Mouse (Mus musculus): Measurements from ENCODE around the gene Jmjd1c. TPM values are rescaled to one million over a fixed set of nuclear protein-coding genes. Genes with fewer than 3 reads are reported as not detected.

The Jmjd1c gene
- polyA plus RNA-seq, 1 experiment = 31.5 TPM

DNA sequence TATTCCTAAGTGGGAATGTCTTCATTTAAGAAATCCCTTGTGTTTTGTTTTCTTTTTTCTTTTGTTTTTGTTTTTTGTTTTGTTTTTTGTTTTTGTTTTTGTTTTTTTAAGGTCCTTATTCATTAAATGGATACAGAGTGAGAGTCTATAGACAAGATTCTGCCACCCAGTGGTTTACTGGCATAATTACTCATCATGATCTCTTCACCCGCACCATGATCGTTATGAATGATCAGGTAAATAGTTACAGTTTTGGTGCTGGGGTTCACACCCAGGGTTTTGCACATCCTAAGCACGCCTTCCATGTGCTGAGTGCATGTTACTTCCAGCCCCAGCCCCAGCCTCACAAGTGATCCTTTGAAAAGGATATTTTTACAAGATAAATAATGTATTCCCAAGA is 120.9 kb downstream of the Jmjd1c start:
- no peaks in the 10 kb centered on the region for H3K4me1 ChIP-seq (replicated peaks; ENCODE audit: control insufficient read depth, insufficient read depth, low read length)
- no peak overlapping the region for H3K4me3 ChIP-seq (ENCODE audit: control insufficient read depth, insufficient read depth, low read length)
- 87% methylated on average over 3 of the region's 3 CpGs for WGBS
- TF ChIP-seq CTCF (IDR thresholded peaks at IDR 0.05; ENCODE audit: borderline replicate concordance, control insufficient read depth, extremely low read depth, insufficient read depth, low read length, poor library complexity) (no peak), POLR2A (IDR thresholded peaks at IDR 0.05; ENCODE audit: control insufficient read depth, extremely low read depth, insufficient read depth, low read length, poor library complexity) (no peak)
- DNase-seq = no peak
- no peaks in the 10 kb centered on the region for H3K27me3 ChIP-seq (ENCODE audit: control insufficient read depth, insufficient read depth, low read length)
- no peak overlapping the region for H3K27ac ChIP-seq (ENCODE audit: control insufficient read depth, insufficient read depth, low read length)
- H3K36me3 ChIP-seq (ENCODE audit: control insufficient read depth, insufficient read depth, low read length) = peaks cover 42% of the 10 kb centered on the region

DNA sequence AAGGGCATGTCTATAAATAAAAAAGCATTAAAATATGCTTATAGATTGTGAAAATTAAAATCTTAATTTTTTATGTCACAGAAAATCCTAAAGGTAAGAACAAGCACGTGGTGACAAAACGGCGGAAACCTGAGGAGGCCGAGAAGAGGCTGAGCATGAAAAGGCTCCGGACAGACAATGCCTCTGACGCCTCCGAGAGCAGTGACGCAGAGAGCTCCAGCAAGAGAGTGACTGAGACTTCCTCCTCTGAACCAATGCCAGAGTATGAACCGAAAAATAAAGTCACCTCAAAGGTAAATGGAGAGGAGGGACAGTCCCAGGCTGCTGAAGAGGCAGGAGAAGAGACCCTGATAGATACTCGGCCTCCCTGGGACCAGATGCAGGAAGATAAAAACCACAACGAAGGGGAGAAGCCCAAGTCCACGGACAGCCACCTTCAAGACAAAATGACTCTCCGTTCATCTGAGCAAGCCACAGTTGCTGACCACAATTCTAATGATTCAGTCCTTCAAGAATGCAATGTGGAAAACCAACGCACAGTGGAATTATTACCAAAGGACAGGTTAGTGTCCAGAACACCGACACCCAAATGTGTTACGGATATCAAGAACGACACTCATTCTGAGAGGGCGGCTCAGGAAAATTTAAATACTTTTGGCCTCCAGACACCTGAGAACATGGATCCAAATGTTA is 123.1 kb downstream of the Jmjd1c start:
- 78% methylated on average over 18 of the region's 18 CpGs for WGBS
- Histone ChIP-seq H3K4me1 (replicated peaks; ENCODE audit: control insufficient read depth, insufficient read depth, low read length) (no peaks in the 10 kb centered on the region), H3K4me3 (ENCODE audit: control insufficient read depth, insufficient read depth, low read length) (no peak overlapping the region), H3K27me3 (ENCODE audit: control insufficient read depth, insufficient read depth, low read length) (no peaks in the 10 kb centered on the region), H3K36me3 (ENCODE audit: control insufficient read depth, insufficient read depth, low read length) (peaks cover 45% of the 10 kb centered on the region), H3K27ac (ENCODE audit: control insufficient read depth, insufficient read depth, low read length) (no peak overlapping the region)
- DNase-seq = no peak
- TF ChIP-seq POLR2A (IDR thresholded peaks at IDR 0.05; ENCODE audit: control insufficient read depth, extremely low read depth, insufficient read depth, low read length, poor library complexity) (no peak), CTCF (IDR thresholded peaks at IDR 0.05; ENCODE audit: borderline replicate concordance, control insufficient read depth, extremely low read depth, insufficient read depth, low read length, poor library complexity) (no peak)

DNA sequence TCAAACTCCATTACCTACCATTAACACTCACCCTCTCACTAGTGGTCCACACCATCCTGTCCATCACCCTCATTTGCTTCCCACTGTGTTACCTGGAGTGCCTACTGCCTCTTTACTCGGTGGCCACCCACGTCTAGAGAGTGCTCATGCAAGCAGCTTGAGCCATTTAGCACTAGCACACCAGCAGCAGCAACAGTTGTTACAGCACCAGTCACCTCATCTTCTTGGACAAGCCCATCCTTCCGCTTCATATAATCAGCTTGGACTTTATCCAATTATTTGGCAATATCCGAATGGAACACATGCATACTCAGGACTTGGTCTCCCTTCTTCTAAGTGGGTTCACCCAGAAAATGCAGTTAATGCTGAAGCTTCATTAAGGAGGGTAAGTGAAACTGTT is 124.3 kb downstream of the Jmjd1c start:
- Histone ChIP-seq H3K36me3 (ENCODE audit: control insufficient read depth, insufficient read depth, low read length) (peaks cover 58% of the 10 kb centered on the region), H3K27me3 (ENCODE audit: control insufficient read depth, insufficient read depth, low read length) (no peaks in the 10 kb centered on the region), H3K4me1 (replicated peaks; ENCODE audit: control insufficient read depth, insufficient read depth, low read length) (no peaks in the 10 kb centered on the region), H3K4me3 (ENCODE audit: control insufficient read depth, insufficient read depth, low read length) (no peak overlapping the region), H3K27ac (ENCODE audit: control insufficient read depth, insufficient read depth, low read length) (no peak overlapping the region)
- 95% methylated on average over 4 of the region's 4 CpGs for WGBS
- DNase-seq = no peak
- TF ChIP-seq CTCF (IDR thresholded peaks at IDR 0.05; ENCODE audit: borderline replicate concordance, control insufficient read depth, extremely low read depth, insufficient read depth, low read length, poor library complexity) = no peak
- TF ChIP-seq POLR2A (IDR thresholded peaks at IDR 0.05; ENCODE audit: control insufficient read depth, extremely low read depth, insufficient read depth, low read length, poor library complexity) = no peak

DNA sequence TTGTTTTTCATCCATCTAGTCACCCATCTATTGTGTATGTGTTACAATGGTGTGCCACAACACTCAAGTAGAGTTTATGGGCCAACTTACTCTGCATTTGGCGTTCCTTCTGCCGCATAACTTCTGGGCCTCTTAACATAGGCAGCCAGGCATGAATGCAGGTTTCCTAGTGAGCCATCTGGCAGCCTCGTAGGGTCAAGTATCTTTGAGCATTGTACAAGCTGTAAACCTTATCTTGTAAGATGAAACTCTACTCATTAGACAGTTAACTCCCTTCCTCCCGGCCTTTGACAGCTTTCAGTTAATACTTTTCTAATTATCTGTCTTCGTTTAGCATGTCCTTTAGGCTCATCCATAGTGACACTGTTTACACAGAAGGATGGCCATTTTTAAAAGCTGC is 125.4 kb downstream of the Jmjd1c start:
- TF ChIP-seq POLR2A (IDR thresholded peaks at IDR 0.05; ENCODE audit: control insufficient read depth, extremely low read depth, insufficient read depth, low read length, poor library complexity) (no peak), CTCF (IDR thresholded peaks at IDR 0.05; ENCODE audit: borderline replicate concordance, control insufficient read depth, extremely low read depth, insufficient read depth, low read length, poor library complexity) (no peak)
- Histone ChIP-seq H3K4me1 (replicated peaks; ENCODE audit: control insufficient read depth, insufficient read depth, low read length) (no peaks in the 10 kb centered on the region), H3K36me3 (ENCODE audit: control insufficient read depth, insufficient read depth, low read length) (peaks cover 68% of the 10 kb centered on the region), H3K4me3 (ENCODE audit: control insufficient read depth, insufficient read depth, low read length) (no peak overlapping the region), H3K27me3 (ENCODE audit: control insufficient read depth, insufficient read depth, low read length) (no peaks in the 10 kb centered on the region), H3K27ac (ENCODE audit: control insufficient read depth, insufficient read depth, low read length) (no peak overlapping the region)
- 93% methylated on average over 5 of the region's 5 CpGs for WGBS
- DNase-seq = no peak

DNA sequence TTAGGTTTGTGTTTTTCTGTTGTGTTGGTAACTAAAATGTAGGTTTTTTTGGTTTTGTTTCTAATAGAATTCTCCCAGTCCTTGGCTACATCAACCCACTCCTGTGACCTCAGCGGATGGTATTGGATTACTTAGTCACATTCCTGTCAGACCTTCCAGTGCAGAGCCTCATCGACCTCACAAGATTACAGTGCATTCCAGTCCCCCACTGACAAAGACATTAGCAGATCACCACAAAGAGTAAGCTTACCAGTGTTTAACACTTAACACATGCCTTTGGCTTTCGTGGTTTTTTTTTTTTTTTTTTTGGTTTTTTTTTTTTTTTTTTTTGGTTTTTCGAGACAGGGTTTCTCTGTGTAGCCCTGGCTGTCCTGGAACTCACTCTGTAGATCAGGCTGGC is 128.0 kb downstream of the Jmjd1c start:
- Histone ChIP-seq H3K4me3 (ENCODE audit: control insufficient read depth, insufficient read depth, low read length) (no peak overlapping the region), H3K4me1 (replicated peaks; ENCODE audit: control insufficient read depth, insufficient read depth, low read length) (no peaks in the 10 kb centered on the region), H3K36me3 (ENCODE audit: control insufficient read depth, insufficient read depth, low read length) (peaks cover 67% of the 10 kb centered on the region), H3K27ac (ENCODE audit: control insufficient read depth, insufficient read depth, low read length) (no peak overlapping the region), H3K27me3 (ENCODE audit: control insufficient read depth, insufficient read depth, low read length) (no peaks in the 10 kb centered on the region)
- no peak for DNase-seq
- 47% methylated on average over 3 of the region's 4 CpGs for WGBS
- TF ChIP-seq CTCF (IDR thresholded peaks at IDR 0.05; ENCODE audit: borderline replicate concordance, control insufficient read depth, extremely low read depth, insufficient read depth, low read length, poor library complexity) (no peak), POLR2A (IDR thresholded peaks at IDR 0.05; ENCODE audit: control insufficient read depth, extremely low read depth, insufficient read depth, low read length, poor library complexity) (no peak)

DNA sequence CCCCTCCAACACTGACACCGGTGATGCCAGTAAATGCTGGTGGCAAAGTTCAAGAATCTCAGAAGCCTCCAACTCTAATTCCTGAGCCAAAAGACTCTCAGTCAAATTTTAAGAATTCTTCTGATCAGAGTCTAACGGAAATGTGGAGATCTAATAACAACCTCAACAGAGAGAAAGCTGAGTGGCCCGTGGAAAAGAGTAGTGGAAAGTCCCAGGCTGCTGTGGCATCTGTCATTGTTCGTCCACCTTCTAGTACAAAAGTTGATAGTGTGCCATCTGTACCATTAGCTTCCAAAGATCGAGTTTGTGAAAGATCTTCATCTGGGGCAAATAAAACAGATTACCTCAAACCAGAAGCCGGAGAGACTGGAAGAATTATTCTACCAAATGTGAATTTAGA is 129.6 kb downstream of the Jmjd1c start:
- H3K4me1 ChIP-seq (replicated peaks; ENCODE audit: control insufficient read depth, insufficient read depth, low read length) = no peaks in the 10 kb centered on the region
- H3K36me3 ChIP-seq (ENCODE audit: control insufficient read depth, insufficient read depth, low read length) = peaks cover 64% of the 10 kb centered on the region
- no peak overlapping the region for H3K27ac ChIP-seq (ENCODE audit: control insufficient read depth, insufficient read depth, low read length)
- 88% methylated on average over 6 of the region's 6 CpGs for WGBS
- no peaks in the 10 kb centered on the region for H3K27me3 ChIP-seq (ENCODE audit: control insufficient read depth, insufficient read depth, low read length)
- TF ChIP-seq POLR2A (IDR thresholded peaks at IDR 0.05; ENCODE audit: control insufficient read depth, extremely low read depth, insufficient read depth, low read length, poor library complexity) = no peak
- no peak for TF ChIP-seq CTCF (IDR thresholded peaks at IDR 0.05; ENCODE audit: borderline replicate concordance, control insufficient read depth, extremely low read depth, insufficient read depth, low read length, poor library complexity)
- H3K4me3 ChIP-seq (ENCODE audit: control insufficient read depth, insufficient read depth, low read length) = no peak overlapping the region
- no peak for DNase-seq

DNA sequence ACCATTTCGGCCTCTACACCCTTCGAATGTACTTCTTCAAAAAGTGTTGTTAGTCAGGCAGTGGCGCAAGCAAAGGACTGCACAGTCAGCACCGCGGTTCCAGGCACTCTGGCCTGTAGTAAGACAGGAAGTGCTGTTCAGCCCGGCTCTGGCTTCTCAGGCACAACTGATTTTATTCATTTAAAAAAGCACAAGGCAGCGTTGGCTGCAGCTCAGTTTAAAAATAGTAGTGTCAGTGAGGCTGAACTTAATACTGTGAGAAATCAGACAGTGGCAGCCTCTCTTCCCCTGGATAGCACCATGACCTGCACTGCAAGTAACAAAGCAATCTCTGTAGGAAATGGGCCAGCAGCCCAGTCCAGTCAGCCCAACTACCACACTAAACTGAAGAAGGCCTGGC is 130.2 kb downstream of the Jmjd1c start:
- Histone ChIP-seq H3K4me3 (ENCODE audit: control insufficient read depth, insufficient read depth, low read length) (no peak overlapping the region), H3K36me3 (ENCODE audit: control insufficient read depth, insufficient read depth, low read length) (peaks cover 65% of the 10 kb centered on the region), H3K27ac (ENCODE audit: control insufficient read depth, insufficient read depth, low read length) (no peak overlapping the region), H3K4me1 (replicated peaks; ENCODE audit: control insufficient read depth, insufficient read depth, low read length) (no peaks in the 10 kb centered on the region), H3K27me3 (ENCODE audit: control insufficient read depth, insufficient read depth, low read length) (no peaks in the 10 kb centered on the region)
- DNase-seq = peak; percentile 11
- WGBS = 23% methylated on average over 7 of the region's 7 CpGs
- no peak for TF ChIP-seq CTCF (IDR thresholded peaks at IDR 0.05; ENCODE audit: borderline replicate concordance, control insufficient read depth, extremely low read depth, insufficient read depth, low read length, poor library complexity)
- TF ChIP-seq POLR2A (IDR thresholded peaks at IDR 0.05; ENCODE audit: control insufficient read depth, extremely low read depth, insufficient read depth, low read length, poor library complexity) = no peak

All from thymus, adult 2 months (tissue).